Mouse (Mus musculus) CH12.LX (cell line): ENCODE results near the gene Agxt2. TPM values are rescaled to one million over a fixed set of nuclear protein-coding genes. Genes with fewer than 3 reads are reported as not detected.
A peak's percentile ranks its signal among the peaks of the same experiment; 100 is the strongest.

Source experiments
- DNase-seq: peaks from one replicate; pipeline ENCODE4 v3.0.0-alpha.2; 2013; ENCODE audit errors: extremely low read depth
- H3K27ac ChIP-seq: 2 replicates; pipeline ENCODE4 v1.5.1; 2012; ENCODE audit warnings: low read depth, mild to moderate bottlenecking, control low read depth, moderate library complexity; ENCODE audit not compliant: insufficient read depth
- H3K27me3 ChIP-seq: replicated peaks from 2 replicates; pipeline ENCODE3; 2012; ENCODE audit warnings: inconsistent platforms
- H3K36me3 ChIP-seq, 2 experiments: replicated peaks in 1 of 2; 2 replicates each; pipeline versions ENCODE3 to v1.6.1; 2012; ENCODE audit warnings: inconsistent platforms in 1 of 2, low read length in 1 of 2, mild to moderate bottlenecking in 1 of 2, mixed read lengths in 1 of 2, moderate library complexity in 1 of 2; ENCODE audit not compliant: control insufficient read depth in 1 of 2, insufficient read depth in 1 of 2
- H3K4me1 ChIP-seq, 2 experiments: 2 replicates each; pipeline ENCODE4 v1.6.1; 2012; ENCODE audit warnings: inconsistent platforms in 1 of 2, moderate library complexity in 1 of 2; ENCODE audit not compliant: insufficient read depth in 2 of 2, control insufficient read depth in 1 of 2
- H3K4me2 ChIP-seq: 2 replicates; pipeline ENCODE4 v1.6.1; 2012; ENCODE audit warnings: low read depth, mild to moderate bottlenecking, control low read depth; ENCODE audit not compliant: poor library complexity, insufficient read depth, severe bottlenecking
- H3K4me3 ChIP-seq, 3 experiments: fragments of 150-350 bp in 1 of 3; sonication (generic) in 1 of 3; replicated peaks in 1 of 3; 2 replicates each; pipeline versions ENCODE3 to v1.5.1; 2011 to 2012; ENCODE audit warnings: low read depth in 2 of 3, low read length in 2 of 3, mild to moderate bottlenecking in 2 of 3, moderate library complexity in 2 of 3, control low read depth in 1 of 3, improper control_type of control experiment in 1 of 3, inconsistent platforms in 1 of 3, mixed read lengths in 1 of 3; ENCODE audit not compliant: poor library complexity in 1 of 3
- H3K79me2 ChIP-seq: replicated peaks from 2 replicates; pipeline ENCODE4 v1.6.1; 2012; ENCODE audit warnings: mild to moderate bottlenecking, moderate library complexity; ENCODE audit not compliant: control insufficient read depth, poor library complexity, insufficient read depth, severe bottlenecking; ENCODE audit errors: extremely low read depth
- H3K9ac ChIP-seq: 2 replicates; pipeline ENCODE4 v1.6.1; 2012; ENCODE audit warnings: low read depth, mild to moderate bottlenecking, control low read depth, moderate library complexity; ENCODE audit not compliant: insufficient read depth
- H3K9me3 ChIP-seq: replicated peaks from 2 replicates; pipeline ENCODE3; 2012; ENCODE audit warnings: low read length, inconsistent platforms, mixed read lengths
- CHD1 ChIP-seq: IDR thresholded peaks from 2 replicates; pipeline ENCODE4 v1.6.1; 2012; ENCODE audit warnings: low read depth, low read length, improper control_type of control experiment, inconsistent platforms
- CHD2 ChIP-seq: IDR thresholded peaks from 2 replicates; pipeline ENCODE4 v1.6.1; 2011; ENCODE audit warnings: low read length, improper control_type of control experiment
- E2F4 ChIP-seq: IDR thresholded peaks from 2 replicates; pipeline ENCODE4 v1.6.1; 2011; ENCODE audit warnings: low read depth, low read length, improper control_type of control experiment; ENCODE audit not compliant: insufficient replicate concordance
- EP300 ChIP-seq: IDR thresholded peaks from 2 replicates; pipeline ENCODE4 v1.6.1; 2011; ENCODE audit warnings: low read length, improper control_type of control experiment
- ETS1 ChIP-seq: conservative IDR thresholded peaks from 2 replicates; pipeline ENCODE4 v1.6.1; 2012; ENCODE audit warnings: low read depth, mild to moderate bottlenecking, inconsistent platforms, low read length, improper control_type of control experiment, moderate library complexity
- GABPA ChIP-seq: IDR thresholded peaks from 2 replicates; pipeline ENCODE4 v1.6.1; 2012; ENCODE audit warnings: low read depth, low read length, improper control_type of control experiment, inconsistent platforms; ENCODE audit not compliant: insufficient replicate concordance
- IRF4 ChIP-seq: IDR thresholded peaks from 2 replicates; pipeline ENCODE4 v1.6.1; 2014; ENCODE audit warnings: low read depth, mild to moderate bottlenecking, inconsistent platforms, low read length, improper control_type of control experiment
- JUND ChIP-seq: conservative IDR thresholded peaks from 2 replicates; pipeline ENCODE4 v1.6.1; 2011; ENCODE audit warnings: low read depth, low read length, improper control_type of control experiment
- KAT2A ChIP-seq: IDR thresholded peaks from 2 replicates; pipeline ENCODE4 v1.6.1; 2012; ENCODE audit warnings: low read length, improper control_type of control experiment, inconsistent platforms; ENCODE audit not compliant: insufficient replicate concordance
- MAX ChIP-seq: IDR thresholded peaks from 2 replicates; pipeline ENCODE4 v1.6.1; 2011; ENCODE audit warnings: low read length, improper control_type of control experiment
- MXI1 ChIP-seq: IDR thresholded peaks from 2 replicates; pipeline ENCODE4 v1.6.1; 2011; ENCODE audit warnings: mild to moderate bottlenecking, low read depth, low read length, improper control_type of control experiment
- MYC ChIP-seq: IDR thresholded peaks from 2 replicates; pipeline ENCODE4 v1.6.1; 2011; ENCODE audit warnings: low read depth, mild to moderate bottlenecking, improper control_type of control experiment, low read length
- NRF1 ChIP-seq: IDR thresholded peaks from 2 replicates; pipeline ENCODE4 v1.6.1; 2014; ENCODE audit warnings: low read depth, mild to moderate bottlenecking, inconsistent platforms, low read length, improper control_type of control experiment, moderate library complexity
- POLR2A ChIP-seq: IDR thresholded peaks from 2 replicates; pipeline ENCODE4 v1.6.1; 2011; ENCODE audit warnings: low read depth, mild to moderate bottlenecking, improper control_type of control experiment, low read length
- RAD21 ChIP-seq: IDR thresholded peaks from 2 replicates; pipeline ENCODE4 v1.6.1; 2011; ENCODE audit warnings: low read depth, mild to moderate bottlenecking, low read length, improper control_type of control experiment, moderate library complexity
- RCOR1 ChIP-seq: conservative IDR thresholded peaks from 2 replicates; pipeline ENCODE4 v1.6.1; 2012; ENCODE audit warnings: low read depth, mild to moderate bottlenecking, inconsistent platforms, low read length, improper control_type of control experiment
- TBP ChIP-seq: conservative IDR thresholded peaks from 2 replicates; pipeline ENCODE4 v1.6.1; 2011; ENCODE audit warnings: low read depth, low read length, improper control_type of control experiment
- TCF12 ChIP-seq: IDR thresholded peaks from 2 replicates; pipeline ENCODE4 v1.6.1; 2014; ENCODE audit warnings: low read depth, mild to moderate bottlenecking, inconsistent platforms, low read length, improper control_type of control experiment
- UBTF ChIP-seq: IDR thresholded peaks from 2 replicates; pipeline ENCODE4 v1.6.1; 2012; ENCODE audit warnings: low read depth, mild to moderate bottlenecking, inconsistent platforms, low read length, improper control_type of control experiment, moderate library complexity
- USF1 ChIP-seq: IDR thresholded peaks from 2 replicates; pipeline ENCODE4 v1.6.1; 2014; ENCODE audit warnings: low read depth, mild to moderate bottlenecking, inconsistent platforms, low read length, improper control_type of control experiment
- ZC3H11A ChIP-seq: IDR thresholded peaks from 2 replicates; pipeline ENCODE4 v1.6.1; 2012; ENCODE audit warnings: low read depth, mild to moderate bottlenecking, inconsistent platforms, low read length, improper control_type of control experiment
- ZNF384 ChIP-seq: IDR thresholded peaks from 2 replicates; pipeline ENCODE4 v1.6.1; 2012; ENCODE audit warnings: low read depth, low read length, improper control_type of control experiment, inconsistent platforms
- dilution Hi-C: fragments of 300-500 bp; cut with MboI; formaldehyde crosslinking; loops from 2 replicates; pipeline ENCODE4 v1.14.3; 2020; ENCODE audit warnings: low sequenced_read_pairs; ENCODE audit not compliant: extremely low pct_unique_long_range_greater_than_20kb, extremely low pct_ligation_motif_present
- in situ Hi-C: fragments of 300-500 bp; cut with MboI; formaldehyde crosslinking; loops from 3 replicates; pipeline ENCODE4 v1.14.3; 2019; ENCODE audit warnings: low sequenced_read_pairs, low pct_ligation_motif_present, low pct_unique_long_range_greater_than_20kb, mixed read lengths
- polyA plus RNA-seq: library from polyadenylated mRNA; unstranded; fragments of >175 nt; gene quantifications from 2 replicates; pipeline ENCODE4 v1.2.1, GENCODE M21; 2012; ENCODE audit warnings: low read depth; ENCODE audit not compliant: insufficient read length
- total RNA-seq, 2 experiments: library from RNA; depleted of rRNA; stranded (reverse); fragments of 300-350 nt in 1 of 2; fragments of >200 nt in 1 of 2; gene quantifications; 2 replicates each; pipeline ENCODE4 v1.2.3; 2012 to 2014

Gene Agxt2
- total and polyA plus RNA-seq, 3 experiments: 0.14 TPM; not detected in 2

DNA sequence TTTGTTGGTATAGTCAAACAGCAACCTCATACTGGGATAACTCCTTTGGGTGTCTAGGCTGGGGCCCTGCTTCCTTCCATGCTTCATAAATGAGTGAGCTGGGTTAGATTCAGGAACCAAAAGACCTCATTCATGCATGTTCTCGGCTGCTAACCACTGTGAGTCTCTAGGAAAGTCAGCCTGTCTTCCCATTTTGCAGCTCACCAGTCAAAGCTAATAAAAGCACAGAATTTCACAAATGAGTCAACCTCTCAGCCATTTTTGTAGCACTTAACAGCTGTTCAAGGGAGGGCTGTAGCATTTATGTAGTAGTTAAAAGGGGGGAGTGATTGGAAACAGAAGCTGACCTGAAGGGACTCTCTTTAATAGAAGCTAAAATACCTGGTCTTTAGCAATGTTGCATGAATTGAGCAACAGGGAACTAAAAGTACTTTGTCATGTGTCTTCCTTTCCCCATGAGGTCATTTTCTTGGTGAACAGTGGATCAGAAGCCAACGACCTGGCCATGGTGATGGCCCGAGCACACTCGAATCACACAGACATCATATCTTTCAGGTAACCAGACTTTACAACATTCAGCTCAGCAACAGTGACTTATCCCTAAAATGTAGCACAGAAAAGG is 20.1 kb downstream of the Agxt2 start (continued):
- TF ChIP-seq CHD2 (peak; percentile 24; the same call in 1 of the 2 replicates), NRF1 (no peak), CHD1 (0 out of 2 replicates have a peak, but pooled peaks have one; percentile 25), IRF4 (peak; percentile 65; the same call in 1 of the 2 replicates), RCOR1 (no peak), POLR2A (no peak), TCF12 (0 out of 2 replicates have a peak, but pooled peaks have one; percentile 29), UBTF (no peak)

DNA sequence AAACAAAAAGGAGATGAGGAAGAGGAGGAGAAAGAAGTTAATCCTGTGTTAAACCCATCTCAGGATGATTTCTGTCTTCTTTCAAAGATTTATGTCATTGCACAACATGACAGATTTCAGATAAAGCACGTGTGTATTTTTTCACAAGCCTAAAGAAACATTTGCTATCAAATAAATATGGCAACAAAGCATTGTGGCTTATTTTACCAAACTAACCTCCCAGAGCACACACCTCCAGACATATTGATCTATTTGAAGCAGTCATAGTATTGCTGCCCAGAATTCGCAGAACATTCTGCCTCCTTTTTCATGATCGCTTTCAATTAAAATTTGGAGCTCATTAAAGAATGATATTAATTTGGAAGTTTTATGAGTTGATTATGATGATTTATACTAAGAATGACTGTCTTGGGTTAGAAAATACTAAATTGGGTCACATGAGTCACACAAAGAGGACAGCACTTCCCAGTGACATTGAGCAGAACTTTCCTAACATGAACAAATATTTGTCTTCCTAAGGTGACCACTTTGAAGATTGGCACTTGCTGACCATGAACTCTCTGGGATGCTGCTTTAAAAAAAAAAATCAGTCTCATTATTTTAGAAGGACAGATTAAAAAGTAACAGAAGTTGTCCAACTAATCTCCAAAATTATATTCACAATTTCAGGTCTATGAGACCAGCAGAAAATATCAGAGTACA is 21.6 kb downstream of the Agxt2 start:
- no peaks in the 10 kb centered on the region for H3K79me2 ChIP-seq
- no peak overlapping the region for H3K9ac ChIP-seq
- no peaks in the 10 kb centered on the region for H3K36me3 ChIP-seq
- dilution Hi-C loops: no loop called here
- no peak overlapping the region for H3K4me2 ChIP-seq
- no peak overlapping the region for H3K27ac ChIP-seq
- DNase-seq: no peak
- H3K9me3 ChIP-seq: no peaks in the 10 kb centered on the region
- in situ Hi-C loops: no loop called here
- TF ChIP-seq JUND (no peak), MAX (no peak), ETS1 (no peak), E2F4 (no peak), MXI1 (no peak), GABPA (no peak), UBTF (no peak), MYC (no peak), RAD21 (no peak), USF1 (no peak), TBP (no peak), ZC3H11A (no peak), IRF4 (no peak), KAT2A (no peak), TCF12 (no peak), EP300 (no peak), ZNF384 (no peak), NRF1 (no peak)
- no peaks in the 10 kb centered on the region for H3K27me3 ChIP-seq
- H3K4me1 ChIP-seq: peaks cover 0 to 15% of the 10 kb centered on the region in 2 experiments; a peak in 2 of 4 replicates
- H3K4me3 ChIP-seq: no peak overlapping the region
